Mouse (Mus musculus) hindbrain, embryonic 14.5 days (tissue): ENCODE measurements at regions not wholly inside any gene's neighbourhood (a gene's known extent, or its start where the extent isn't known, plus 50 kb on each side); places are given as distances from the start of the nearest gene placed in this dataset.
"Not testable (repeated sequence)": the region's sequence is repeated elsewhere in the genome, so short reads cannot be mapped to it uniquely, and the experiment has no call there.

ENCODE experiments used
- ATAC-seq: fragments of 200-750 bp; cut with Nextera tagmentation; 2 replicates; pipeline ENCODE4 v1.8.0; 2017; ENCODE audit warnings: moderate number of reproducible peaks, mild to moderate bottlenecking, moderate TSS enrichment, moderate library complexity; ENCODE audit not compliant: low FRiP score
- DNase-seq: peaks from one replicate; pipeline ENCODE4 v3.0.0-alpha.2; 2015; ENCODE audit warnings: low spot score
- H3K27ac ChIP-seq: fragments of 300-500 bp; sonication (generic); 2 replicates; pipeline ENCODE4 v1.5.1; 2014; ENCODE audit warnings: mild to moderate bottlenecking, moderate library complexity
- H3K27me3 ChIP-seq: fragments of 300-500 bp; sonication (generic); 2 replicates; pipeline ENCODE4 v1.6.1; 2014; ENCODE audit warnings: mild to moderate bottlenecking, low read length, mixed read lengths; ENCODE audit not compliant: control insufficient read depth, insufficient read depth
- H3K36me3 ChIP-seq: fragments of 300-500 bp; sonication (generic); replicated peaks from 2 replicates; pipeline ENCODE4 v1.6.1; 2014; ENCODE audit not compliant: control insufficient read depth, insufficient read depth
- H3K4me1 ChIP-seq: fragments of 300-500 bp; sonication (generic); replicated peaks from 2 replicates; pipeline ENCODE4 v1.6.1; 2014; ENCODE audit warnings: antibody characterized with exemption, low read length, mixed read lengths; ENCODE audit not compliant: control insufficient read depth, insufficient read depth
- H3K4me2 ChIP-seq: fragments of 300-500 bp; sonication (generic); replicated peaks from 2 replicates; pipeline ENCODE4 v1.6.1; 2014; ENCODE audit warnings: mild to moderate bottlenecking, moderate library complexity
- H3K4me3 ChIP-seq: fragments of 300-500 bp; sonication (generic); replicated peaks from 2 replicates; pipeline ENCODE4 v1.5.1; 2014; ENCODE audit warnings: mild to moderate bottlenecking, low read length
- H3K9ac ChIP-seq: fragments of 300-500 bp; sonication (generic); 2 replicates; pipeline ENCODE4 v1.6.1; 2014
- H3K9me3 ChIP-seq: fragments of 300-500 bp; sonication (generic); 2 replicates; pipeline ENCODE4 v1.6.1; 2016; ENCODE audit warnings: low read length; ENCODE audit not compliant: control insufficient read depth
- WGBS: fragments of 180-500 bp; shearing (Covaris S2); extraction: QIAGEN DNeasy Blood & Tissue Kit; methylation state at CpG from one replicate; pipeline ENCODE4 v1.1.7; 2014; 5-methylcytosine and 5-hydroxymethylcytosine counted together

GRCm38 (mm10) chr6:31885196-31885595, 164.8 kb upstream of the 1700012A03Rik start:
- not testable (repeated sequence) for H3K9me3 ChIP-seq, H3K4me1 ChIP-seq, H3K4me2 ChIP-seq, DNase-seq, H3K27ac ChIP-seq, ATAC-seq, H3K27me3 ChIP-seq, H3K9ac ChIP-seq, H3K4me3 ChIP-seq, H3K36me3 ChIP-seq
- 0% methylated on average over 1 of the region's 1 CpGs for WGBS

- 27% methylated on average over 2 of the region's 2 CpGs for WGBS
- H3K27me3 ChIP-seq: no peaks in the 10 kb centered on the region
- H3K27ac ChIP-seq: no peak overlapping the region
- DNase-seq (peak; percentile 61), ATAC-seq (no peak)
- H3K9me3 ChIP-seq: no peaks in the 10 kb centered on the region
- H3K9ac ChIP-seq: no peak overlapping the region
- no peaks in the 10 kb centered on the region for H3K36me3 ChIP-seq
- H3K4me2 ChIP-seq: no peak overlapping the region
- no peak overlapping the region for H3K4me3 ChIP-seq
- no peaks in the 10 kb centered on the region for H3K4me1 ChIP-seq
Measured at GRCm38 (mm10) chr6:31883726-31884125, 166.3 kb upstream of the 1700012A03Rik start.

- 87% methylated on average over 6 of the region's 6 CpGs for WGBS
- DNase-seq (no peak), ATAC-seq (no peak)
- Histone ChIP-seq H3K27me3 (no peaks in the 10 kb centered on the region), H3K4me1 (no peaks in the 10 kb centered on the region), H3K9ac (no peak overlapping the region), H3K4me3 (no peak overlapping the region), H3K36me3 (no peaks in the 10 kb centered on the region), H3K9me3 (no peaks in the 10 kb centered on the region), H3K4me2 (no peak overlapping the region), H3K27ac (no peak overlapping the region)
Measured at GRCm38 (mm10) chr6:31874616-31875015, 175.4 kb upstream of the 1700012A03Rik start.

GRCm38 (mm10) chr6:31873911-31874310, 176.1 kb upstream of the 1700012A03Rik start:
- H3K4me1 ChIP-seq: no peaks in the 10 kb centered on the region
- DNase-seq (no peak), ATAC-seq (peak; percentile 17; the same call in 1 of the 2 replicates)
- H3K4me3 ChIP-seq: no peak overlapping the region
- no peak overlapping the region for H3K4me2 ChIP-seq
- no peaks in the 10 kb centered on the region for H3K36me3 ChIP-seq
- no peak overlapping the region for H3K27ac ChIP-seq
- no peaks in the 10 kb centered on the region for H3K9me3 ChIP-seq
- no peaks in the 10 kb centered on the region for H3K27me3 ChIP-seq
- no peak overlapping the region for H3K9ac ChIP-seq
- 15% methylated on average over 1 of the region's 1 CpGs for WGBS

GRCm38 (mm10) chr6:31871766-31872165, 178.3 kb upstream of the 1700012A03Rik start:
- Histone ChIP-seq H3K36me3 (no peaks in the 10 kb centered on the region), H3K27ac (no peak overlapping the region), H3K4me3 (no peak overlapping the region), H3K27me3 (no peaks in the 10 kb centered on the region), H3K4me2 (no peak overlapping the region), H3K4me1 (no peaks in the 10 kb centered on the region), H3K9ac (no peak overlapping the region), H3K9me3 (no peaks in the 10 kb centered on the region)
- DNase-seq (no peak), ATAC-seq (no peak)
- 96% methylated on average over 3 of the region's 3 CpGs for WGBS

GRCm38 (mm10) chr6:31861996-31862395, 188.1 kb upstream of the 1700012A03Rik start:
- no peak overlapping the region for H3K9ac ChIP-seq
- ATAC-seq (no peak), DNase-seq (no peak)
- no peak overlapping the region for H3K4me2 ChIP-seq
- H3K4me3 ChIP-seq: no peak overlapping the region
- H3K4me1 ChIP-seq: 0 out of 2 replicates have a peak, but pooled peaks cover 11% of the 10 kb centered on the region
- no peaks in the 10 kb centered on the region for H3K36me3 ChIP-seq
- H3K9me3 ChIP-seq: no peaks in the 10 kb centered on the region
- H3K27me3 ChIP-seq: no peaks in the 10 kb centered on the region
- WGBS: 28% methylated on average over 7 of the region's 7 CpGs
- H3K27ac ChIP-seq: no peak overlapping the region

- DNase-seq (no peak), ATAC-seq (no peak)
- no peak overlapping the region for H3K9ac ChIP-seq
- WGBS: 81% methylated on average over 3 of the region's 3 CpGs
- H3K4me3 ChIP-seq: no peak overlapping the region
- no peaks in the 10 kb centered on the region for H3K36me3 ChIP-seq
- 0 out of 2 replicates have a peak, but pooled peaks cover 11% of the 10 kb centered on the region for H3K4me1 ChIP-seq
- H3K27ac ChIP-seq: no peak overlapping the region
- no peaks in the 10 kb centered on the region for H3K27me3 ChIP-seq
- no peak overlapping the region for H3K4me2 ChIP-seq
- no peaks in the 10 kb centered on the region for H3K9me3 ChIP-seq
Measured at GRCm38 (mm10) chr6:31859621-31860020, 190.4 kb upstream of the 1700012A03Rik start.

GRCm38 (mm10) chr6:31854261-31854660, 195.8 kb upstream of the 1700012A03Rik start:
- H3K36me3 ChIP-seq: no peaks in the 10 kb centered on the region
- H3K9ac ChIP-seq: no peak overlapping the region
- no peak overlapping the region for H3K4me3 ChIP-seq
- no peaks in the 10 kb centered on the region for H3K9me3 ChIP-seq
- no peak for ATAC-seq
- H3K4me2 ChIP-seq: no peak overlapping the region
- no peak for DNase-seq
- WGBS: 95% methylated on average over 14 of the region's 16 CpGs
- no peaks in the 10 kb centered on the region for H3K4me1 ChIP-seq
- no peaks in the 10 kb centered on the region for H3K27me3 ChIP-seq
- no peak overlapping the region for H3K27ac ChIP-seq

- Histone ChIP-seq H3K4me3 (no peak overlapping the region), H3K27ac (no peak overlapping the region), H3K4me2 (no peak overlapping the region), H3K27me3 (no peaks in the 10 kb centered on the region), H3K9ac (no peak overlapping the region), H3K4me1 (no peaks in the 10 kb centered on the region), H3K36me3 (no peaks in the 10 kb centered on the region), H3K9me3 (no peaks in the 10 kb centered on the region)
- no peak for DNase-seq
- no peak for ATAC-seq
- 88% methylated on average over 9 of the region's 9 CpGs for WGBS
Measured at GRCm38 (mm10) chr6:31846319-31846718, 203.7 kb upstream of the 1700012A03Rik start.

- 66% methylated on average over 5 of the region's 5 CpGs for WGBS
- no peak overlapping the region for H3K4me3 ChIP-seq
- DNase-seq: no peak
- no peak overlapping the region for H3K9ac ChIP-seq
- H3K4me1 ChIP-seq: no peaks in the 10 kb centered on the region
- H3K27ac ChIP-seq: no peak overlapping the region
- no peak for ATAC-seq
- no peaks in the 10 kb centered on the region for H3K36me3 ChIP-seq
- H3K9me3 ChIP-seq: no peaks in the 10 kb centered on the region
- H3K27me3 ChIP-seq: no peaks in the 10 kb centered on the region
- no peak overlapping the region for H3K4me2 ChIP-seq
Measured at GRCm38 (mm10) chr6:31845671-31846070, 204.4 kb upstream of the 1700012A03Rik start.
